Mouse (Mus musculus) embryonic facial prominence, embryonic 13.5 days (tissue): ENCODE results near the gene Slc22a6. TPM values are rescaled to one million over a fixed set of nuclear protein-coding genes. Genes with fewer than 3 reads are reported as not detected.

ENCODE experiments used
- ATAC-seq: fragments of 200-750 bp; cut with Nextera tagmentation; 2 replicates; pipeline ENCODE4 v1.8.0; 2017; ENCODE audit warnings: low read depth; ENCODE audit not compliant: insufficient number of reproducible peaks, insufficient read depth, low FRiP score, low TSS enrichment
- H3K27ac ChIP-seq: fragments of 300-500 bp; sonication (generic); 2 replicates; pipeline ENCODE4 v1.5.1; 2015; ENCODE audit warnings: moderate library complexity, mild to moderate bottlenecking, inconsistent platforms
- H3K27me3 ChIP-seq: fragments of 300-500 bp; sonication (generic); 2 replicates; pipeline ENCODE4 v1.6.1; 2015; ENCODE audit warnings: mild to moderate bottlenecking, inconsistent platforms
- H3K36me3 ChIP-seq: fragments of 300-500 bp; sonication (generic); 2 replicates; pipeline ENCODE4 v1.6.1; 2015; ENCODE audit warnings: mild to moderate bottlenecking, inconsistent platforms
- H3K4me1 ChIP-seq: fragments of 300-500 bp; sonication (generic); 2 replicates; pipeline ENCODE4 v1.6.1; 2015; ENCODE audit warnings: inconsistent platforms
- H3K4me2 ChIP-seq: fragments of 300-500 bp; sonication (generic); 2 replicates; pipeline ENCODE4 v1.6.1; 2015; ENCODE audit warnings: moderate library complexity, mild to moderate bottlenecking, inconsistent platforms
- H3K4me3 ChIP-seq: fragments of 300-500 bp; sonication (generic); 2 replicates; pipeline ENCODE4 v1.5.1; 2015; ENCODE audit warnings: mild to moderate bottlenecking, inconsistent platforms
- H3K9ac ChIP-seq: fragments of 300-500 bp; sonication (generic); 2 replicates; pipeline ENCODE4 v1.6.1; 2015; ENCODE audit warnings: mild to moderate bottlenecking, inconsistent platforms
- H3K9me3 ChIP-seq: fragments of 300-500 bp; sonication (generic); 2 replicates; pipeline ENCODE4 v1.6.1; 2016; ENCODE audit warnings: inconsistent platforms
- WGBS: fragments of 180-500 bp; shearing (Covaris S2); methylation state at CpG from one replicate; pipeline ENCODE4 v1.1.7; 2015; ENCODE audit warnings: mixed read lengths; 5-methylcytosine and 5-hydroxymethylcytosine counted together
- polyA plus RNA-seq: library from polyadenylated mRNA; unstranded; fragments of >200 nt; fragmentation: Nextera tagmentation; extraction: Ambion mirVana; gene quantifications from 2 replicates; pipeline ENCODE4 v1.2.1, GENCODE M21; 2015

The Slc22a6 gene
- polyA plus RNA-seq, 1 experiment from 2014 or later = 0.08 TPM

DNA sequence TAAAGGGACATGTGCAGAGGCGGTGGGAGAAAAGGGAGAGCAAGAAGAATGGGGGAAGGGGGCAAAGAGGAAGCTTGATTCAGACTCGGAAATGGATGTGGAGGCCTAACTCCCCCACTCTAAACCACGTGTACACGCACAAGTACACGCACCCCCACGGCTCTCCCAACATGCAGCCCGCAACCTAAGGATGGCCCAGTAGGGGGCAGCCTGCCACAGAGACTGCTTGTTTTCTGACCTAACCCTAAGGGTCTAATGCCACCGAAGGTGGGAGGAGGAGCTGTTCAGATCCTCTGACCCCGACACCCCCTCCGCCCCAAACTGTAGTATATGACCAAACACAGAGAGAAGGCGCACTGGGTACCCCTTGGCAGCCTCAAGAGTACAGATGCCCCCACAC is 44.5 kb downstream of the Slc22a6 start:
- Histone ChIP-seq H3K4me1 (peaks cover 25% of the 10 kb centered on the region), H3K36me3 (no peaks in the 10 kb centered on the region), H3K27me3 (peaks cover 11% of the 10 kb centered on the region; the same call in 1 of the 2 replicates), H3K27ac (no peak overlapping the region), H3K9me3 (no peaks in the 10 kb centered on the region), H3K4me3 (peak overlapping the region; percentile 50), H3K9ac (peak overlapping the region; percentile 71), H3K4me2 (peak overlapping the region; percentile 95)
- WGBS = 2% methylated on average over 11 of the region's 11 CpGs
- no peak; the same call in 1 of the 2 replicates for ATAC-seq

DNA sequence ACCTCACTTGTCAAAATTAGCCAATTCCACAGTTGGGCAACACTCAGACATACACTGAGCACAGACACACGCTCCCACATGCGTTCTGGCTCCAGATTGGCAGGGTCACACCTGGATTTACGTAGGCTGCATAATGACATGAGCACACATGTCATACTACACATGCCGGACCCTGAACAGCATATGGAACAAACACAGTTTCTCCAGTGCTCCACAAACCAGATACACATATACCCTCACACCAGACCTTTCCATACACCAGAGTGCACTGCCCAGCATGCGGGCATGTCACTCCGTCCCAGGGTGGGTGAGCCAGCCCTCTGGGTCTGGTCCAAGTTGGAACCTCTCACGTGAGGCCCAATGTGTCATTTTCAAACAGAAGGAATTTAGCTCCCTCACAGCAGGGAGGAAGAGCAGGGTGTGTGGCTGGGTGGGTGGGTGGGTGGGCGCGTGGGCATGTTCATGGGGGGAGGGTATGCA is 45.6 kb downstream of the Slc22a6 start, which contains the start of gene Chrm1:
TSS of gene Chrm1 (plus strand) at position 430 of the 480 bp plus-strand sequence.
- Histone ChIP-seq H3K27ac (no peak within 1 kb of the TSS), H3K27me3 (peaks cover 11% of the 10 kb centered on the region; the same call in 1 of the 2 replicates), H3K4me3 (peak within 1 kb of the TSS; percentile 50), H3K9me3 (no peaks in the 10 kb centered on the region), H3K4me2 (peak within 1 kb of the TSS; percentile 95), H3K4me1 (peaks cover 25% of the 10 kb centered on the region), H3K36me3 (no peaks in the 10 kb centered on the region), H3K9ac (0 out of 2 replicates have a peak within 1 kb of the TSS, but pooled peaks have one; percentile 32)
- ATAC-seq = no peak
- 60% methylated on average over 9 of the region's 9 CpGs for WGBS

DNA sequence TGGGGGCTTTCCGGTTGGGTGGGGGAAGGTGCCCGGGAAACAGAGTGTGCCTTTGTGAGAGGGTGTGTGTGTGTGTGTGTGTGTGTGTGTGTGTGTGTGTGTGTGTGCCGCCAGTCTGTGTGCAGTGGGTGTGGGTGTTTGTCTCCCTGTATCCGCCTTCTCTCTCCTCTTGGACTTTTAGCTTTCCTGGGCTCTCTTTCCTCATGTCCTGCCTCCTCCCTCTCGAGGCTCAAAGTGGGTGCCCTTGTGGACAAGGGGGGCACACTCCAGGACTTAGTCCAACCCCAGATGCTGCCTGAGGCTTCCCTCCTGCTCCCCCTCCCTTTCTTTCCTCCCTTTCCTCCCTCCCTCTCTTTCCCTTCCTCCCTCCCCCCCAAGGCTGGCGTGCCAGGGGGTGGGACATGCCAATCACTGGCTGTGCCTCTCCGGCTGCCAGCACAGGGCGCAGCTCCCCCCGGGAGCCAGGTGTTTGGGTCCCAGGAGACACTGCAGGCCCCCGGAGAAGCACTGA is 46.1 kb downstream of the Slc22a6 start:
- no peaks in the 10 kb centered on the region for H3K36me3 ChIP-seq
- H3K9ac ChIP-seq = 0 out of 2 replicates have a peak overlapping the region, but pooled peaks have one; percentile 32
- ATAC-seq = peak; percentile 1; the same call in 1 of the 2 replicates
- no peak overlapping the region for H3K27ac ChIP-seq
- peak overlapping the region; percentile 25 for H3K4me3 ChIP-seq
- no peaks in the 10 kb centered on the region for H3K9me3 ChIP-seq
- H3K27me3 ChIP-seq = peaks cover 11% of the 10 kb centered on the region; the same call in 1 of the 2 replicates
- peaks cover 25% of the 10 kb centered on the region for H3K4me1 ChIP-seq
- WGBS = 31% methylated on average over 10 of the region's 10 CpGs
- peak overlapping the region; percentile 46 for H3K4me2 ChIP-seq

DNA sequence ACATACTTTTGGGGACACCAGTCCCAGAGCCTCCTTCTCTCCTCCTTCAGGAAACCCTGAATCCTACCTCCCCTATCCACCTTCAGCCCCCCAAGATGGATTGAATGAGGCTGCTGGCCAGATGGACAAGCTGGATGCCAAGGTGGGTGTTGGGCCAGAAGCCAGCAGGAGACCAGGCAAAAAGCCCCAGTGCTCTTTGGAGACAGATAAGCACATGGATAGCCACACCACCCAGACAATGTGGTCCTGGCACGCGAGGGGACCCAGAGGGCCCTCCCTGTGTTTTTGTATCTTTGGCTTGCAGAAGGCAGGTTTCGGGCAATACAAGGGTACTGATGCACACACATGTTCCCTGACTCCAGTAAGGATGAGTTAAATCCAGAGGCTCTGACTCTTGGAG is 47.0 kb downstream of the Slc22a6 start:
- ATAC-seq = no peak
- Histone ChIP-seq H3K4me2 (peak overlapping the region; percentile 46; the same call in 1 of the 2 replicates), H3K9me3 (no peaks in the 10 kb centered on the region), H3K27ac (no peak overlapping the region), H3K4me1 (peaks cover 25% of the 10 kb centered on the region), H3K27me3 (peaks cover 11% of the 10 kb centered on the region; the same call in 1 of the 2 replicates), H3K4me3 (no peak overlapping the region), H3K9ac (no peak overlapping the region), H3K36me3 (no peaks in the 10 kb centered on the region)
- WGBS = 94% methylated on average over 3 of the region's 3 CpGs

DNA sequence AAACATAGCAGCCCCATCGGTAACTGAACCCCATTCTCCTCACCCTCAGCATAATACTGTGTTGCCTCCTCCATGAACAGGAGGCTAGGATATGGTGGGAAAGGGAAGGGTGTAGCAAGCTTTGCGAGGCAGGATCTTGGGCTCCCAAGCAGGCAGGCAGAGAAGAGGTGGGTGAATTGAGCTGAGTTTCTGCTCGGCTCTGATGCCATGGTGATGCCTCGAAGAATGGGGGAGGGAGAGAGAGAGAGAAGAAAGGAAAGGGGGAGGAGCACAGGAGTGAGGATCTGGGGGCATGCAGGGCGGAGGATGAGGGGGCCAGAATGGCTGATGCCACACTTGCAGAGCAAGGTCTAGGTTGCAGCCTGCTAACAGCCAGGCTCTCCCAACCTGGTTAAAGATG is 47.9 kb downstream of the Slc22a6 start:
- no peak overlapping the region for H3K4me3 ChIP-seq
- H3K36me3 ChIP-seq = no peaks in the 10 kb centered on the region
- no peak overlapping the region for H3K9ac ChIP-seq
- peaks cover 25% of the 10 kb centered on the region for H3K4me1 ChIP-seq
- H3K4me2 ChIP-seq = no peak overlapping the region
- no peak overlapping the region for H3K27ac ChIP-seq
- no peaks in the 10 kb centered on the region for H3K9me3 ChIP-seq
- no peak for ATAC-seq
- H3K27me3 ChIP-seq = peaks cover 11% of the 10 kb centered on the region; the same call in 1 of the 2 replicates
- 60% methylated on average over 5 of the region's 5 CpGs for WGBS

DNA sequence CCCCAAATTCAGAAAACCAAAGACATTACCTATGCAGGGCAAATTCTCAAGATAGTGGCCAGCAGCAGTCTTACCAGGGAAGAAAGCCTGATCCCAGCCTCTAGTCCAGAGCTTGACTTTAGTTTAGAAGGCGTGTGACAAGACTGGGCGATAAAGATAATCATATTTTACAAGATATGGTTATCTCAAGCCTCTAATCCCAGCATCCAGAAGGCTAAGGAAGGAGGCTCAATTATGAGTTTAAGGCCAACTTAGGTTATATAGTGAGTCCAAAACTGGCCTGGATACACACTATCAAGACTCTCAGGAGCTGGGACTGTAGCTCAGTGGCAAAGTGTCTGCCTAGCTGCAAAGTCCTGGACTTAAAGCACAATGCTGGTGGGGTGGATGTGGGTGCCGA is 55.0 kb downstream of the Slc22a6 start:
- no peak overlapping the region for H3K4me2 ChIP-seq
- H3K36me3 ChIP-seq = no peaks in the 10 kb centered on the region
- H3K27me3 ChIP-seq = no peaks in the 10 kb centered on the region
- ATAC-seq = no peak
- H3K4me3 ChIP-seq = no peak overlapping the region
- H3K27ac ChIP-seq = no peak overlapping the region
- H3K9ac ChIP-seq = no peak overlapping the region
- H3K4me1 ChIP-seq = no peaks in the 10 kb centered on the region
- no peaks in the 10 kb centered on the region for H3K9me3 ChIP-seq
- WGBS = 83% methylated on average over 3 of the region's 3 CpGs

DNA sequence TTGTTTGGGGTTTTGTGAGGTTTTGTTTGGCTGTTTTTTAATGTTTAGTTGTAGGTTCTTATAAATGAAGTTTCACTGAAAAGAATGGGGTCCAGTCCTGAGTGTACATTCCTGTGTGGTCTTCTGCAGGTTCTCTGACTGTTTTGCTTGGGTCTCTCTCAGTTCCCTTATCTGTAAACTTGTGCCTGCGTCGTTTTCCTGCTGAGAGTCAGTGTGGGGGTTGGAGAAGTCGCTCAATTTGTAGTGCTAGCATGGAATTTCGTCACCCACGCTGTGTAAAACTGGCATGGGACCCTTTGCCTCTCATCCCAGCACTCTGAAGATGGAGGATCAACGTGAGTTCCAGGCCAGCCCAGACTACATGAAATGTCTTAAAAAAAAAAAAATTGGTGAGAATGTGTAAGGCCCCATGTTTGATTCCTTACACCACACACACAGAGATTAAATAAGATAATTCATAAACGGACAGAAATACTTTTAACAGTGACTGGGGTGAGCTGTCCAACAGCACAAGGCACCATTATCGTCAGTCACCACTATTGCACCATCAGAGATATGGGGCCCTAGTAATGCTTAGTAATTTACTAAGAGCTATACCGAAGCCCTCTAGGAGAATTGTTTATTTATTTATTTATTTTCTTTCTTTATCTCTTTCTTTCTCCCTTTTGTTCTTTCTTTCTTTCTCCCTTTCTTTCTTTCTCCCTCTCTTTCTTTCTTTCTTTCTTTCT is 55.7 kb downstream of the Slc22a6 start:
- Histone ChIP-seq H3K27ac (no peak overlapping the region), H3K4me2 (no peak overlapping the region), H3K27me3 (no peaks in the 10 kb centered on the region), H3K4me3 (no peak overlapping the region), H3K4me1 (no peaks in the 10 kb centered on the region), H3K36me3 (no peaks in the 10 kb centered on the region), H3K9ac (no peak overlapping the region), H3K9me3 (no peaks in the 10 kb centered on the region)
- WGBS = 73% methylated on average over 9 of the region's 9 CpGs
- no peak for ATAC-seq

Other genes starting within 250 kb of the Slc22a6 start
- gene Slc22a30, start 212.9 kb upstream of the Slc22a6 start, polyA plus RNA-seq = not detected in 2 replicates
- gene Slc22a8, start 26.8 kb upstream of the Slc22a6 start, polyA plus RNA-seq = not detected in 2 replicates
- gene Chrm1, start 45.8 kb downstream of the Slc22a6 start, polyA plus RNA-seq = 0.66 and 1.4 TPM in 2 replicates
- 99.9 and 116 TPM in 2 replicates for gene Slc3a2, start 105.3 kb downstream of the Slc22a6 start, polyA plus RNA-seq
- 88.6 and 100 TPM in 2 replicates for gene Wdr74, start 117.8 kb downstream of the Slc22a6 start, polyA plus RNA-seq
- gene 1700092M07Rik, start 122.7 kb downstream of the Slc22a6 start, polyA plus RNA-seq = 2.2 and 2.7 TPM in 2 replicates
- 182 and 184 TPM in 2 replicates for gene Stx5a, start 123.4 kb downstream of the Slc22a6 start, polyA plus RNA-seq
- gene Nxf1, start 139.0 kb downstream of the Slc22a6 start, polyA plus RNA-seq = 199 and 230 TPM in 2 replicates
- 211 and 227 TPM in 2 replicates for gene Tmem223, start 153.0 kb downstream of the Slc22a6 start, polyA plus RNA-seq
- 67.6 and 76.1 TPM in 2 replicates for gene Tmem179b, start 156.4 kb downstream of the Slc22a6 start, polyA plus RNA-seq
- gene Taf6l, start 168.4 kb downstream of the Slc22a6 start, polyA plus RNA-seq = 28.5 and 35.6 TPM in 2 replicates
- 175 and 178 TPM in 2 replicates for gene Polr2g, start 180.5 kb downstream of the Slc22a6 start, polyA plus RNA-seq
- gene Zbtb3, start 184.5 kb downstream of the Slc22a6 start, polyA plus RNA-seq = 5.5 and 6.0 TPM in 2 replicates
- gene Ttc9c, start 201.3 kb downstream of the Slc22a6 start, polyA plus RNA-seq = 78.7 and 82.9 TPM in 2 replicates
- gene Hnrnpul2, start 202.0 kb downstream of the Slc22a6 start, polyA plus RNA-seq = 7.4 and 7.6 TPM in 2 replicates
- not detected in 2 replicates for gene AC129217.1, start 211.7 kb downstream of the Slc22a6 start, polyA plus RNA-seq
- gene Bscl2, start 219.4 kb downstream of the Slc22a6 start, polyA plus RNA-seq = 52.6 and 53.3 TPM in 2 replicates
- 10.4 and 10.6 TPM in 2 replicates for gene Gng3, start 221.2 kb downstream of the Slc22a6 start, polyA plus RNA-seq
- gene Lrrn4cl, start 232.7 kb downstream of the Slc22a6 start, polyA plus RNA-seq = 0.65 and 0.74 TPM in 2 replicates